ENCODE assay signal across 18 mouse cellular contexts in the genomic region with DNA sequence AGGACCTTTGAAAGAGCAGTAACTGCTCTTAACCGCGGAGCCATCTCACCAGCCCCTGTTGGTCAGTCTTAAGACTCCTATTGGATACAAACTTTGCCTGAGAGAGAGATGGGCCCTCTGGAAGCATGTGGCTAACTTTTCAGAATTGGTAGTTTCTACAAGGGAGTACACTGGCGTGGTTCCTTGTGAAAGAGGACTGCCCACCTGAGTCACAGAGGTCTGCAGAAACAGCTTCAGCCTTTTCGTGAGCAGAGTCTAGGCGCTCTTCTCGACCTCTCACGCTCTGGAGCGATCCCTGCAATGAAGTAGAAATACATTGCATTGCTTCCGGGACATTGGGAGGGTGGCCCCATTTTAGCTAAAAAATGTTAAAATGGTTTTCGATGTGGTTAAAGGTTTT. TPM values are rescaled to one million over a fixed set of nuclear protein-coding genes. Genes with fewer than 3 reads are reported as not detected.
DNase-seq lines count a peak whose midpoint lies in the region; ATAC-seq lines count a peak whose summit lies in the region.
"Had no signal": no experiment of that assay in that cellular context is flagged by ENCODE, and none has a peak within 500 bp of the region (broad histone marks: within the 10 kb centered on the region; RNA-seq: fewer than 3 reads in every experiment).

No protein-coding gene starts in this region.

- H3K9me3 ChIP-seq in heart, embryonic 15.5 days (replicated peaks), result no peaks in the 10 kb centered on the region
- H3K9me3 ChIP-seq in lung, embryonic 15.5 days, result no peaks in the 10 kb centered on the region
- H3K9me3 ChIP-seq in intestine, embryonic 14.5 days (ENCODE audit: control insufficient read depth, low read length), result no peaks in the 10 kb centered on the region
- H3K9me3 ChIP-seq in stomach, embryonic 16.5 days (replicated peaks; ENCODE audit: control insufficient read depth, low read length), result no peaks in the 10 kb centered on the region
- H3K9me3 ChIP-seq: liver, embryonic 13.5 days had no signal

- H3K4me2 ChIP-seq in heart, embryonic 15.5 days, result peak overlapping the region; percentile 47
- H3K4me2 ChIP-seq in lung, embryonic 15.5 days, result peak overlapping the region; percentile 35
- peak overlapping the region; percentile 37 for H3K4me2 ChIP-seq in intestine, embryonic 14.5 days (ENCODE audit: low read length)
- H3K4me2 ChIP-seq in stomach, embryonic 16.5 days (ENCODE audit: low read depth, low read length), result peak overlapping the region; percentile 31
- H3K4me2 ChIP-seq: liver, embryonic 13.5 days had no signal

- no peaks in the 10 kb centered on the region for H3K27me3 ChIP-seq in heart, embryonic 15.5 days
- H3K27me3 ChIP-seq in lung, embryonic 15.5 days, result no peaks in the 10 kb centered on the region
- no peaks in the 10 kb centered on the region for H3K27me3 ChIP-seq in intestine, embryonic 14.5 days (replicated peaks; ENCODE audit: control insufficient read depth, insufficient read depth, low read length)
- H3K27me3 ChIP-seq in stomach, embryonic 16.5 days (ENCODE audit: control insufficient read depth, insufficient read depth, low read length), result no peaks in the 10 kb centered on the region
- H3K27me3 ChIP-seq: CH12.LX, Patski had no signal

- peak overlapping the region; percentile 84 for H3K27ac ChIP-seq in heart, embryonic 15.5 days
- H3K27ac ChIP-seq in lung, embryonic 15.5 days, result peak overlapping the region; percentile 86
- peak overlapping the region; percentile 77; the same call in 1 of the 2 replicates for H3K27ac ChIP-seq in intestine, embryonic 14.5 days (ENCODE audit: low read depth)
- peak overlapping the region; percentile 77 for H3K27ac ChIP-seq in stomach, embryonic 16.5 days (ENCODE audit: low read length)
- H3K27ac ChIP-seq: liver, embryonic 13.5 days had no signal

- no peak for DNase-seq in heart, postnatal 36 days
- DNase-seq in lung, adult 18-20 months, result no peak
- no peak for DNase-seq in intestine, embryonic 14.5 days (ENCODE audit: low spot score)
- no peak for DNase-seq in adrenal gland, adult 18-20 months (ENCODE audit: low spot score in 2 of 2)
- DNase-seq: adrenal gland, adult 2 months; cerebellum, adult 9-11 months; liver, embryonic 13.5 days; thymus, postnatal 36 days had no signal

- peaks cover 41% of the 10 kb centered on the region for H3K36me3 ChIP-seq in heart, embryonic 15.5 days
- H3K36me3 ChIP-seq in lung, embryonic 15.5 days, result peaks cover 45% of the 10 kb centered on the region
- H3K36me3 ChIP-seq in intestine, embryonic 14.5 days (ENCODE audit: control insufficient read depth, insufficient read depth, low read length), result peaks cover 73% of the 10 kb centered on the region
- peaks cover 20% of the 10 kb centered on the region for H3K36me3 ChIP-seq in stomach, embryonic 16.5 days (ENCODE audit: control insufficient read depth, insufficient read depth, low read length)
- H3K36me3 ChIP-seq: liver, embryonic 13.5 days had no signal

- 77% methylated on average over 10 of the region's 10 CpGs for WGBS in heart, embryonic 15.5 days
- WGBS in lung, embryonic 15.5 days, result 68% methylated on average over 10 of the region's 10 CpGs
- 67% methylated on average over 10 of the region's 10 CpGs for WGBS in intestine, embryonic 14.5 days
- 73% methylated on average over 10 of the region's 10 CpGs for WGBS in stomach, embryonic 16.5 days

- peaks cover 60% of the 10 kb centered on the region for H3K4me1 ChIP-seq in heart, embryonic 15.5 days (replicated peaks)
- peaks cover 66% of the 10 kb centered on the region for H3K4me1 ChIP-seq in lung, embryonic 15.5 days
- peaks cover 57% of the 10 kb centered on the region for H3K4me1 ChIP-seq in intestine, embryonic 14.5 days (replicated peaks; ENCODE audit: control insufficient read depth, insufficient read depth, low read length)
- H3K4me1 ChIP-seq in stomach, embryonic 16.5 days (ENCODE audit: control insufficient read depth, insufficient read depth, low read length), result peaks cover 53% of the 10 kb centered on the region

- H3K9ac ChIP-seq in heart, embryonic 15.5 days, result no peak overlapping the region
- H3K9ac ChIP-seq in lung, embryonic 15.5 days, result no peak overlapping the region
- H3K9ac ChIP-seq in intestine, embryonic 14.5 days (ENCODE audit: low read length), result no peak overlapping the region
- peak overlapping the region; percentile 42; the same call in 1 of the 2 replicates for H3K9ac ChIP-seq in stomach, embryonic 16.5 days (ENCODE audit: low read length)
- H3K9ac ChIP-seq: liver, embryonic 13.5 days had no signal

- H3K4me3 ChIP-seq in heart, embryonic 15.5 days, result no peak overlapping the region
- peak overlapping the region; percentile 7; the same call in 1 of the 2 replicates for H3K4me3 ChIP-seq in lung, embryonic 15.5 days
- H3K4me3 ChIP-seq in intestine, embryonic 14.5 days (ENCODE audit: low read depth, low read length), result peak overlapping the region; percentile 15; the same call in 1 of the 2 replicates
- H3K4me3 ChIP-seq in stomach, embryonic 16.5 days (replicated peaks; ENCODE audit: low read length), result peak overlapping the region; percentile 9; the same call in 1 of the 2 replicates
- H3K4me3 ChIP-seq: liver, embryonic 13.5 days had no signal

- intact Hi-C loops in heart, postnatal 36 days (cut with DNase I), result no loop called here

- ATAC-seq in heart, embryonic 15.5 days (replicated peaks; ENCODE audit: insufficient number of reproducible peaks, insufficient read depth, low FRiP score, low read depth), result no peak
- ATAC-seq in lung, embryonic 15.5 days (ENCODE audit: borderline replicate concordance, extremely low read depth, low FRiP score, low TSS enrichment), result no peak
- no peak for ATAC-seq in intestine, embryonic 14.5 days (replicated peaks; ENCODE audit: low FRiP score, low TSS enrichment, low read depth)
- ATAC-seq in stomach, embryonic 16.5 days (ENCODE audit: insufficient read depth, low FRiP score), result no peak
- ATAC-seq: forebrain, embryonic 14.5 days had no signal

RNA-seq across cellular contexts. Expression of a gene that starts 5.3 kb away (rescaled TPM):
- polyA plus RNA-seq in heart, embryonic 15.5 days (2015; fragmentation: Nextera tagmentation; extraction: Ambion mirVana), result 90.9 and 99.5 TPM in 2 replicates
- 10 to 100 TPM; 75.8 to 81.2 TPM for total RNA-seq in heart, postnatal 36 days (2021)
- polyA plus RNA-seq in lung, embryonic 15.5 days (2015; fragmentation: Nextera tagmentation; extraction: Ambion mirVana), result 111 and 118 TPM in 2 replicates
- polyA plus RNA-seq in intestine, embryonic 14.5 days (2014; fragmentation: Nextera tagmentation; extraction: Ambion mirVana), result 96.3 and 102 TPM in 2 replicates
- polyA plus RNA-seq in stomach, embryonic 16.5 days (2015; fragmentation: Nextera tagmentation; extraction: Ambion mirVana), result 108 and 120 TPM in 2 replicates
- total RNA-seq in adrenal gland, adult 18-20 months (2021), result 100 to 1,000 TPM; 135 to 197 TPM
- total RNA-seq: megakaryocyte-erythroid progenitor cell, adult 5-6 weeks had no signal

RNA-seq across cellular contexts. Expression of a gene that starts 29.8 kb away (rescaled TPM):
- polyA plus RNA-seq in heart, embryonic 15.5 days (2015; fragmentation: Nextera tagmentation; extraction: Ambion mirVana), result not detected in 2 replicates
- total RNA-seq in heart, postnatal 36 days (2021), result not detected
- not detected in 2 replicates for polyA plus RNA-seq in lung, embryonic 15.5 days (2015; fragmentation: Nextera tagmentation; extraction: Ambion mirVana)
- polyA plus RNA-seq in intestine, embryonic 14.5 days (2014; fragmentation: Nextera tagmentation; extraction: Ambion mirVana), result not detected in 2 replicates
- polyA plus RNA-seq in stomach, embryonic 16.5 days (2015; fragmentation: Nextera tagmentation; extraction: Ambion mirVana), result not detected in 2 replicates
- not detected for total RNA-seq in adrenal gland, adult 18-20 months (2021)
- total RNA-seq: adrenal gland, adult 2 months; CH12.LX; gastrocnemius, adult 18-20 months; left cerebral cortex, adult 18-20 months; megakaryocyte-erythroid progenitor cell, adult 5-6 weeks had no signal
- polyA plus RNA-seq: adrenal gland, adult 2 months; forebrain, embryonic 14.5 days; hindbrain, embryonic 11.5 days; liver, embryonic 13.5 days; Patski had no signal
